ENCODE assay signal across 10 mouse cellular contexts in genomic region chr13:58232611-58233010, GRCm38 (mm10). TPM values are rescaled to one million over a fixed set of nuclear protein-coding genes. Genes with fewer than 3 reads are reported as not detected.
A peak's percentile ranks its signal among the peaks of the same experiment; 100 is the strongest.
DNase-seq lines count a peak whose midpoint lies in the region; ATAC-seq lines count a peak whose summit lies in the region.
"Had no signal": no experiment of that assay in that cellular context is flagged by ENCODE, and none has a peak within 500 bp of the region (broad histone marks: within the 10 kb centered on the region; RNA-seq: fewer than 3 reads in every experiment).

No protein-coding gene starts in this region.

- H3K4me1 ChIP-seq in midbrain, embryonic 10.5 days, result no peaks in the 10 kb centered on the region
- no peaks in the 10 kb centered on the region for H3K4me1 ChIP-seq in midbrain, embryonic 13.5 days (replicated peaks)
- no peaks in the 10 kb centered on the region for H3K4me1 ChIP-seq in limb, embryonic 10.5 days
- no peaks in the 10 kb centered on the region for H3K4me1 ChIP-seq in hindbrain, embryonic 14.5 days (replicated peaks; ENCODE audit: control insufficient read depth, insufficient read depth, low read length)

- no peaks in the 10 kb centered on the region for H3K9me3 ChIP-seq in midbrain, embryonic 10.5 days (replicated peaks)
- no peaks in the 10 kb centered on the region for H3K9me3 ChIP-seq in midbrain, embryonic 13.5 days
- no peaks in the 10 kb centered on the region for H3K9me3 ChIP-seq in limb, embryonic 10.5 days (replicated peaks)
- no peaks in the 10 kb centered on the region for H3K9me3 ChIP-seq in hindbrain, embryonic 14.5 days (ENCODE audit: control insufficient read depth, low read length)
- H3K9me3 ChIP-seq: liver, embryonic 13.5 days had no signal

- H3K9ac ChIP-seq in midbrain, embryonic 13.5 days (replicated peaks), result no peak overlapping the region
- no peak overlapping the region for H3K9ac ChIP-seq in hindbrain, embryonic 14.5 days
- H3K9ac ChIP-seq: liver, embryonic 13.5 days had no signal

- 47% methylated on average over 5 of the region's 5 CpGs for WGBS in midbrain, embryonic 10.5 days
- WGBS in midbrain, embryonic 13.5 days, result 59% methylated on average over 5 of the region's 5 CpGs
- WGBS in limb, embryonic 10.5 days, result 48% methylated on average over 5 of the region's 5 CpGs
- whole genome bisulfite sequencing in hindbrain, embryonic 14.5 days, result 40% methylated on average over 5 of the region's 5 CpGs

- no peak for ATAC-seq in midbrain, embryonic 13.5 days
- no peak for ATAC-seq in hindbrain, embryonic 14.5 days (ENCODE audit: low FRiP score)

- H3K4me3 ChIP-seq in midbrain, embryonic 10.5 days, result no peak overlapping the region
- no peak overlapping the region for H3K4me3 ChIP-seq in midbrain, embryonic 13.5 days (replicated peaks)
- no peak overlapping the region for H3K4me3 ChIP-seq in limb, embryonic 10.5 days
- no peak overlapping the region for H3K4me3 ChIP-seq in hindbrain, embryonic 14.5 days (replicated peaks; ENCODE audit: low read length)
- H3K4me3 ChIP-seq: erythroblast, embryonic 14.5 days; liver, embryonic 13.5 days had no signal

- peaks cover 46% of the 10 kb centered on the region for H3K36me3 ChIP-seq in midbrain, embryonic 10.5 days
- peaks cover 22% of the 10 kb centered on the region for H3K36me3 ChIP-seq in midbrain, embryonic 13.5 days
- 0 out of 2 replicates have a peak, but pooled peaks cover 2% of the 10 kb centered on the region for H3K36me3 ChIP-seq in limb, embryonic 10.5 days
- H3K36me3 ChIP-seq in hindbrain, embryonic 14.5 days (replicated peaks; ENCODE audit: control insufficient read depth, insufficient read depth), result peaks cover 30% of the 10 kb centered on the region
- H3K36me3 ChIP-seq: liver, embryonic 13.5 days had no signal

- H3K27ac ChIP-seq in midbrain, embryonic 10.5 days (replicated peaks), result no peak overlapping the region
- no peak overlapping the region for H3K27ac ChIP-seq in midbrain, embryonic 13.5 days
- H3K27ac ChIP-seq in limb, embryonic 10.5 days, result no peak overlapping the region
- no peak overlapping the region for H3K27ac ChIP-seq in hindbrain, embryonic 14.5 days
- H3K27ac ChIP-seq: liver, embryonic 13.5 days had no signal

- H3K27me3 ChIP-seq in midbrain, embryonic 10.5 days (ENCODE audit: low read depth, poor library complexity, severe bottlenecking), result no peaks in the 10 kb centered on the region
- H3K27me3 ChIP-seq in midbrain, embryonic 13.5 days, result no peaks in the 10 kb centered on the region
- no peaks in the 10 kb centered on the region for H3K27me3 ChIP-seq in limb, embryonic 10.5 days (ENCODE audit: low read depth, poor library complexity, severe bottlenecking)
- no peaks in the 10 kb centered on the region for H3K27me3 ChIP-seq in hindbrain, embryonic 14.5 days (ENCODE audit: control insufficient read depth, insufficient read depth, low read length)
- H3K27me3 ChIP-seq: liver, embryonic 13.5 days had no signal

- H3K4me2 ChIP-seq in midbrain, embryonic 13.5 days (replicated peaks), result no peak overlapping the region
- H3K4me2 ChIP-seq in hindbrain, embryonic 14.5 days (replicated peaks), result no peak overlapping the region
- H3K4me2 ChIP-seq: liver, embryonic 13.5 days had no signal

- peak; percentile 26 for DNase-seq in midbrain, embryonic 10.5 days (ENCODE audit: low spot score)
- DNase-seq in NIH3T3 (ENCODE audit: low read depth), result peak; percentile 40
- DNase-seq in cerebellum, adult 9-11 months, result peak; percentile 50
- DNase-seq in heart, adult 8-10 months (ENCODE audit: low spot score), result peak; percentile 21
- DNase-seq in limb, embryonic 10.5 days (ENCODE audit: low spot score), result peak; percentile 33
- peak; percentile 11 for DNase-seq in spleen, adult 12 weeks (ENCODE audit: low spot score)
- no peak for DNase-seq in hindbrain, embryonic 14.5 days (ENCODE audit: low spot score)
- DNase-seq: liver, embryonic 13.5 days had no signal

RNA-seq across cellular contexts. Expression of gene Ubqln1, which starts 17.2 kb away (rescaled TPM):
- polyA plus RNA-seq in midbrain, embryonic 10.5 days (2016; fragmentation: Nextera tagmentation; extraction: Ambion mirVana), result 128 and 134 TPM in 2 replicates
- 116 and 132 TPM in 2 replicates for polyA plus RNA-seq in midbrain, embryonic 13.5 days (2015; fragmentation: Nextera tagmentation; extraction: Ambion mirVana)
- total RNA-seq in heart, adult 8-10 months (2022), result 10 to 100 TPM; 46.8 to 51.6 (median 48.3) TPM
- polyA plus RNA-seq in limb, embryonic 10.5 days (2016; fragmentation: Nextera tagmentation; extraction: Ambion mirVana), result 153 and 158 TPM in 2 replicates
- polyA plus RNA-seq in hindbrain, embryonic 14.5 days (2014; fragmentation: Nextera tagmentation; extraction: Ambion mirVana), result 120 and 149 TPM in 2 replicates

RNA-seq across cellular contexts. Expression of gene Gkap1, which starts 42.9 kb away (rescaled TPM):
- polyA plus RNA-seq in midbrain, embryonic 10.5 days (2016; fragmentation: Nextera tagmentation; extraction: Ambion mirVana), result 27.4 and 28.1 TPM in 2 replicates
- 26.1 and 27.7 TPM in 2 replicates for polyA plus RNA-seq in midbrain, embryonic 13.5 days (2015; fragmentation: Nextera tagmentation; extraction: Ambion mirVana)
- 10 to 100 TPM; 18.4 to 28.5 (median 22.0) TPM for total RNA-seq in heart, adult 8-10 months (2022)
- 10.6 and 12.8 TPM in 2 replicates for polyA plus RNA-seq in limb, embryonic 10.5 days (2016; fragmentation: Nextera tagmentation; extraction: Ambion mirVana)
- polyA plus RNA-seq in hindbrain, embryonic 14.5 days (2014; fragmentation: Nextera tagmentation; extraction: Ambion mirVana), result 25.6 and 29.9 TPM in 2 replicates
